Mouse (Mus musculus): ENCODE results near the gene Cacna2d1.

- TF ChIP-seq FLI1 (IDR thresholded peaks at IDR 0.05; ENCODE audit: low read length) (no peak), GATA1 (IDR thresholded peaks at IDR 0.05; ENCODE audit: borderline replicate concordance, low read length) (no peak)
Measured at GRCm38 (mm10) chr5:15997769-15998168, 63.3 kb downstream of the Cacna2d1 start.

Data from megakaryocyte, embryonic 14.5 days (primary cell).